Mouse (Mus musculus): ENCODE data around the gene Ambra1. TPM values are rescaled to one million over a fixed set of nuclear protein-coding genes. Genes with fewer than 3 reads are reported as not detected.
A peak's percentile ranks its signal among the peaks of the same experiment; 100 is the strongest.

Gene Ambra1
- total RNA-seq, 2 experiments from 2014 or later: 49.7 to 50.4 TPM

DNA sequence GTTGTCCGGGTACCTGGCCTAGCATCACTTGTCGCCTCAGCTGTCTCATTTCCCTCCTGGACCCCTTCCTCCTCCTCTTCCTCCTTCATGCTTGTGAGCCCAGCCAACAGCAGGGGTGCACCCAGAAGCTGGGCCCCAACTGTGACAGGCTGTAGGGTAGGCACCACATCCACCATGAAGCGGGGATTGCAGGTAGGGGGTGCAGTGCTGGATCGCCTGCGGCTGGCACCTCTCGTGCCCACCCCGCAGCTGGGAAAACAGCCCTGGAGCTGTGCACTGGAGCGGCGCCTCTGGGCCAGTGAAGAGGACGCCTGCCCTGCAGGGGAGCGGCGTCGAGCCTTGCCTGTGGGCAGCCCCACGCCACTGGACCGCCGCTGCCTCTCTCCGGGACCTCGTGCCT, 215.5 kb downstream of the Ambra1 start, which contains the start of gene Gm9821:
Gene Gm9821, plus strand, starts transcription at position 221 of the 400 bp plus-strand sequence.
- DNase-seq (ENCODE audit: low spot score in 2 of 2): no peak
- no peak for TF ChIP-seq CTCF (conservative IDR thresholded peaks at IDR 0.05)
- H3K4me3 ChIP-seq: no peak within 1 kb of the TSS
- peak within 1 kb of the TSS; percentile 93 for H3K27ac ChIP-seq

DNA sequence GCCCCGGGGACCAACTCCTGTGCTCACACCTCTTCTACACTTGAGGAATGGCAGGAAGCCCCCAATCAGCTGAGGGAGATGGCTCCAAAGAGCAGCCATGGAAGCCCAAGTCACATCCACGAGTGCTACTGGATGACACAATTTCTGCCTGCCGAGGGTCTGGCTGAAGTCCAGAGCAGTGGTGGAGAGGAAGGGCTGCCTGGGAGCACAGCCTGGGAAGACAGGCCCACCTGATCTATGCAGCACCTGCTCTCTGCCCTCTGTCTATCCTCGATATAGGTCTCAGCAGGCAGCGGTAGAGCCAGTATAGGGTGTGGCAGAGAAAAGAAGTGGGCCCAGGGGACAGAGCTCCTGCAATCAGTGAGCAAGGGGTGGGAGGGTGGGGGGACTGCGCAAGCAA, 216.9 kb downstream of the Ambra1 start:
- TF ChIP-seq CTCF (conservative IDR thresholded peaks at IDR 0.05): no peak
- peak overlapping the region; percentile 93 for H3K27ac ChIP-seq
- no peak for DNase-seq (ENCODE audit: low spot score in 2 of 2)
- no peak overlapping the region for H3K4me3 ChIP-seq

DNA sequence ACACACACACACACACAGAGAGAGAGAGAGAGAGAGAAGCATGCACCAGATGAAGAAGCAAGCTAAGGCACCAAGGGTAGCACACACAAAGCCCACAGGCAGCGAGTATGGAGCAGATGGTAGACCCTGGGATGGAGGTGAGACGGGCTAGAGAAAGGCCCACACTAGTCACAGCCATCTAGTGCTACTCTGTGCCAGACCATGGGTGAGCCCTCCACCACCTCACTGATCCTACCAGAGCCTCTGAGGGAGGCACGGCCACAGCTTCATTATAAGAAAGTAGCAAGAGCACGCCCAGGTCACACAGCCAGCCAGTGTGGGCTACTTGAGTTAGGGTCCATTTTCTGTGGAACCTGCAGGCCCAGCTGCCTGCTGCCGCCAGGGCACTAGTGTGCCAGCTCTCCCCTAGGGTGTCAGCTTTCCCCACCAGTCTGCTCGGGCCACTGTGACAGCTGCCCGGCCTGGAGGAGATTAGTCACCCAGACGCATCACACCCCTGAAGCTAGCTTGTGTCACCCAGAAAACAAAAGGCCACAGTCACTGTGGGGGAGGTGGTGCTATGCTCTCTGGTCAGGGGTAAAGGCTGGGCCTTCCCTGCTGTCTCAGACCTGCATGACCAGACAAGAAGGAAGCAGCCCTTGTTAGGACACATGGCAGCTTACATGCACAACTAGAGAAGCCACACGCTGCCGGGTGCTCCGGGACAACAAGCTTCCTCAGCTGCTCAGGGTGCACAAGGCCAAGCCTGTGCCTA, 217.6 kb downstream of the Ambra1 start:
- H3K27ac ChIP-seq: peak overlapping the region; percentile 93
- peak overlapping the region; percentile 19 for H3K4me3 ChIP-seq
- DNase-seq (ENCODE audit: low spot score in 2 of 2): no peak
- no peak for TF ChIP-seq CTCF (conservative IDR thresholded peaks at IDR 0.05)

DNA sequence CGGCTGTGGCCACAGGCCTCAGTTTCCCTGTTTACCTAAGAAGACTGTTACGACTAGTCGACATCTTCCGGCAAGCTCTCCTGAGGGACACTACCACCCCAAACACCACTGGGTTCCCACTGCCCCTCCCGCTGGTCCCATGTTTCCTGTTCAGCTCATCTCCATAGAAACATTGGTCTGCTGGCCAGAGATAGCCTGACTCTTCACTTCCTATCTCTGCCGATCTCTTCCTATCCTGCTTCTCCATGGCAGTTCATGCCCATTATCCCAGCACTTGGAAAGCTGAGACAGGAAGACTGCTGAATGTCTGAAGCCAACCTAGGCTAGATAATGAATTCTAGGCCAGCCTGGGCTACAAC, 218.2 kb downstream of the Ambra1 start:
- no peak for TF ChIP-seq CTCF (conservative IDR thresholded peaks at IDR 0.05)
- Histone ChIP-seq H3K27ac (peak overlapping the region; percentile 93), H3K4me3 (peak overlapping the region; percentile 19)
- DNase-seq (ENCODE audit: low spot score in 2 of 2): no peak

DNA sequence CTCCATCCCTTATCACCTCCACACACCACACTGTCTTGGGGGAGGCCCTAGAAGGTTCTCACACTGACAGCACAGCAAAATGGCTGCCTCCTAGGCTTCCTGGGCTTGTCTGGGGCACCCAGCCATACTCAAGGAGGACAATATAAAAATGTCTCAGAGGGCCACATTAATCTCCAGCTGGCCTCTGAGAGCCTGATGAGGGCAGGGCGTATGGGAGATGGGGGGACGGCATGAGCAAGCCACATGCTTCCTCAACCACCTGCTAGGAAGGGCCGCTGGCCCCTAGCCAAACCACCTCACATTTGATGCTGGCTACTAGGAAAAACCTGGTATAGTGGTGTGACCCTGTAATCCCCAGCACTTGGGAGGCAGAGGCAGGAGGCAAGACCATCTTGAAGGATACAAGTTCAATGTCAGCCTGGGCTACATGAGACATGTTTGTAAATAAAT, 218.9 kb downstream of the Ambra1 start:
- TF ChIP-seq CTCF (conservative IDR thresholded peaks at IDR 0.05): no peak
- H3K4me3 ChIP-seq: no peak overlapping the region
- no peak for DNase-seq (ENCODE audit: low spot score in 2 of 2)
- H3K27ac ChIP-seq: peak overlapping the region; percentile 93

DNA sequence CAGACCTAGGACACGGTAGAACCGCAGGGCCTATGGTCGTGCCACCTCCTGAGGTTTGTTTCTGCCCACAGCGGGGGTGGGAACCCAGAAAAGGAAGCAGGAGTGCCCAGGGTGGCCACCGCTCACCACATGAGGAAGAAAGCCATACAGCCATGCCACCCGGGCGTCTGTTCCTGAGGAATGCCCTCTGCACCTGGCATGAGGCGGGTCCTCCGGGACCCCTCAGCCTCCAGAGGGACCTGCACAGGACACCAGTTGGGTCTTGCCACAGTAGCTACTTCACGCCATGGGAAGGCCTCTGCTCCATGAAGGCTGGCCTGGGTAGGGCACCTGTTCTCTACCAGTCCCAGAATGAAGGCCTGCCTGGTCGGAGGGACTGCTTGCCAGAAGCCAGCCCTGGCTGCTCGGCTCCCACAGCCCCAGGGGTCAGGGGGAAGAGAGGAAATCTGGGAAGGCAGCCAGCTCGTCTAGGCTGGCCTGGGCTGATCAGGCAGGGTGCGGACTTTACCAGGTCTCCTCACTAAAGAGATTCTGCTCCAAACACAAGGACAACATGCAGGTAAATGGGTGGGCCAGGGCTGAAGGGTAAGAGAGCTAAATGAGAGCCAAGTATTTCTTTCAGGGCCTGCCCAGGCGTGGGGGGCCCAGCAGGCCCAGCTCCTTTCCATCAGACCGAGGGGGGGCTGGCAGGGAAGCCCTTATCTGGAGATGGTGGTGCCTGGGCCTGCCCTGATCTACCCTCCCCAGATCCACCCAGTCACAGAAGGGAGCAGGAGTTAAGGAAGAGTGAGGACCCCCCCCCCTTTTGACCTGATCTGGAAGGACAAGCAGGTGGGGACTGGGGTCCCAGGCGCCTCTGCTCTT, 219.7 kb downstream of the Ambra1 start:
- peak overlapping the region; percentile 93 for H3K27ac ChIP-seq
- DNase-seq (ENCODE audit: low spot score in 2 of 2): no peak
- peak overlapping the region; percentile 37 for H3K4me3 ChIP-seq
- no peak for TF ChIP-seq CTCF (conservative IDR thresholded peaks at IDR 0.05)

DNA sequence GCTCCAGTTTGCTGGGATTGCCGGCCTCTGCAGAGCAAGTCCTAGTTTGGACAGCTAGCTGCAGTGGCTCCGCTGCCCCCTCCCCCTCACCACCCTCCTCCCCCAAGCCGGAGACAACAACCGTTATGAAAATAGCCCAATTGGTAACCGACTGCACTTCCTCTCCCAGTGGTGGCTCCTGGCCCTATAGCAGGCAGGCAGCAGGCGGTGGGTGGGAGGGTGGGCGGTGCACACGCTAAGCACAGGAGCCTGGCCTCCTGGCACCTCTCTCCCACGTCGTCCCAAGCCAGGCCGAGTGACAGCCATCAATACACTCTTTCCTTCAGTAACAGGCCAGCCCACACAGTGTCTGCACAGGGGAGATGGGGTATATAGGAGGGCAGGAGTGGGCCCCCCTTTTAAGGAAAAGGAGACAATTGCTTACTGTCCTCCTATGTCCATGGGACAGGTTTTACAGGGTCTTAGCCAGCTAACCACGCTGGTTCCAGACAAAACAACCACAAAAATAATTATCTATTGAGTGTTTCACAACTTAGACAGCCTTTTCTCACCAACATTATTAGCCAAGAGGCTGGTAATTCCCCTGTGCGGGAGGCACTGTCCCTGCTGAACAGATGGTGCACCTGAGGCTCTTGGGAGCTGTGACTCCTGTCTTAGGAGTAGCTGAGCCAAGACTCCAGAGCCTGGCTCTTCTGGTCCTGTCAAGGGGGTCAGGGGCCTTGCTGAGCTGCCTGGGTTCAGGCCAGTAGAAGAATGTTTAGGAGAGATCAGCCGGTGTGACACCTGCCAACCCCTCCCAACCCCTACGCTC, 220.5 kb downstream of the Ambra1 start:
- peak in 1 of 2 experiments; percentile 51 for DNase-seq (ENCODE audit: low spot score in 2 of 2)
- peak overlapping the region; percentile 37 for H3K4me3 ChIP-seq
- H3K27ac ChIP-seq: peak overlapping the region; percentile 93
- no peak for TF ChIP-seq CTCF (conservative IDR thresholded peaks at IDR 0.05)

DNA sequence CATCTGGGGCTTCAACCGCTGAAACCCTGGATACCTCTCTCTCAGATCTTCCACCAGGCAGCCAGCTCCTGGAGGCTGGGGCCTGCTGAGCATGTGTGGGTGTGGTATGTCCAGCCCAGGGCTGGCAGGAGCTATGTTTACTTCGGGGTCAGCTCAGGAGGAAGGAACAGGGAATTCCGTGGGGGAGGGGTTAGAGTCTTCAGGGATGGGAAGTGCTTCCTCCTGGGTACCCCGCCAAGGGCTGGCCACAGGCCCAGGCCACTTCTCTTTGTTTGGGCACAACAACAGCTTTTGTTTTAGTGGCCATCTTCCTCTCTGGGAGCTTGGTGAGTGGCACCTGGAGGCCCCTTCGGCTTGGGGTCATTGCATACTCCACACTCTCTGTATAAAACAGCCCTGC, 223.9 kb downstream of the Ambra1 start:
- Histone ChIP-seq H3K4me3 (no peak overlapping the region; the same call in 1 of the 2 replicates), H3K27ac (peak overlapping the region; percentile 89)
- no peak for DNase-seq (ENCODE audit: low spot score in 2 of 2)
- 0 out of 2 replicates have a peak, but pooled peaks have one; percentile 18 for TF ChIP-seq CTCF (conservative IDR thresholded peaks at IDR 0.05)

DNA sequence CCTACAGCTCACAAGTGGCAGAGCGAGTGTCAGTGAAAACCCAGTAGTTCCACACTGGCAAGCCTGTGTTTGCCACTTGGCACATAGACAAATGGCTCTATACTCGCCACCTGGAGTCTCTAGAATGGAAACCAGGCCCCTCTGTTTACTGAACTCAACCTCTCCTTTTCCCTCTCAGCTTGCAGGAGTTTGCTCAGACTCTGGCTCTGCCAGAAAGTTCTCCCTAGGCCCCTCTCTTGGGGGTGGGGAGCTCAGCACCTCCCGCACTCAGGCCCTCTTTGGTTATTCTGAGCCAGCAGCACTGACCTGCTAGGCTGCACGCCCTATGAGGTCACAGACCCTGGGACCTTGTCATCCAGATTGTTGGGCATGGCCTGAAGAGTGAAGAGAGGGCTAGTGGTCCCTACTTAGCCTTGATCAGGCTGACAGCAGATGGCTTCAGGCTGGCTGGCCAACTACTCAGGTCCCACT, 225.2 kb downstream of the Ambra1 start:
- Histone ChIP-seq H3K27ac (peak overlapping the region; percentile 89), H3K4me3 (no peak overlapping the region)
- no peak for TF ChIP-seq CTCF (conservative IDR thresholded peaks at IDR 0.05)
- no peak for DNase-seq (ENCODE audit: low spot score in 2 of 2)

DNA sequence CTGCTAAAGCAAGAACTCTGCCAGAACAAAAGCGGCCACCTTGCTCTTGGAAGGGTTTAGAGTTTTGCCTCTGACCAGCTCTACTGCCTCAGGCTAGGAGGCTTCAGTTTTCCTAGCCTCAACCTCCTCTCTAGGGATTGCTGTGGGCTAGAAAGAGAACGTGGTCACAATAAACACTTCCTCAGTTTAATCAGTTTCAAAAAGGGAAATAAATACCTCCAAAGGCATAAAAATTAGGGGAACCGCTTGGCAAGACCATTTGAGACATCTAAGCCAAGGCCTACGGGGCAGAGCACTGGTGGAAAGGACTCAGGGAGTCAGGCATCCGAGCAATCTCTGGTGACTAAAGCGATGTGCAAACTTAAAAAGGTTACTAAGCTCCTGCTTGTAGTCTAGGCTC, 225.9 kb downstream of the Ambra1 start:
- DNase-seq (ENCODE audit: low spot score in 2 of 2): no peak
- no peak for TF ChIP-seq CTCF (conservative IDR thresholded peaks at IDR 0.05)
- Histone ChIP-seq H3K27ac (peak overlapping the region; percentile 89), H3K4me3 (no peak overlapping the region)

DNA sequence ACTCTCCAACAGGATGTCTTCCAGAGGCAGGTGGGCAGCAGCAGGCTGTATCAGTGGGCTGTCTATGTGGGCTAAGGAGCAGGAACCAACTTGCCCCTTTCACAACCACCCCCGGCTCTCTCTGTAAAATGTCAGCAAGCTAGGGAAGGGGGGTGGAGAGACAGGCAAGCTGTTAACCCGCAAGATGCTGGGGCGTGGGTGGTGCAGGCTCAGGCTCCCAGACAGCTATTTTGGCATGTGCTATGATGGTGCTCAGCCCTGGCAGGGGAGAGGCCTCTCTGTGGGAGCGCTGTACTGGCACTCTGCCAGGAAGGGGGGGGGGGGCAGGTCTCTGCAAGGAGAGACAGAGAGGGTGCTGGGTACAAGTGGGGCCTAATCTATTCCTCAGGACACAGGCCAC, 227.2 kb downstream of the Ambra1 start:
- no peak for TF ChIP-seq CTCF (conservative IDR thresholded peaks at IDR 0.05)
- peak; percentile 87 to 94 for DNase-seq (ENCODE audit: low spot score in 2 of 2)
- Histone ChIP-seq H3K27ac (peak overlapping the region; percentile 89), H3K4me3 (no peak overlapping the region; the same call in 1 of the 2 replicates)

DNA sequence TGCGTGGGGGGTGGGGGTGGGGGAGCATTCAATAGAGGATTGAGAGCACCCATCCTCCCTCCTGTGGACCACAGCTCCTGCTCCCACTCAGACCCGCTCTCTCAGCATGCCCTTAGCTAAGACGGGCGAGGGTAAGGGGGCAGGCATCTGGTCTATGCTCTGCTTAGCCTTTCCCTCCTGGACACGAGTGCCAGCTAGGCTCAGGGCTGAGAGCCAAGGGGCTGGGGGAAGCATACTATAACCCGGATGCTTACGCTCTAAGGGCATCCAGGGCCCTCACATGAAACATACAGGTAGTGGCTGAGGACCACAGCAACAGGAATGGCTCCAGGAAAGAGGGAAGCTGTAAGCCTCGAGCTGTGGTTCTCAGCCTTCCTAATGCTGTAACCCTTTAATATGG, 228.1 kb downstream of the Ambra1 start:
- no peak for DNase-seq (ENCODE audit: low spot score in 2 of 2)
- peak overlapping the region; percentile 89 for H3K27ac ChIP-seq
- H3K4me3 ChIP-seq: no peak overlapping the region
- no peak for TF ChIP-seq CTCF (conservative IDR thresholded peaks at IDR 0.05)

Data from layer of hippocampus, adult 2 months (tissue).